Comparison of ENCODE assay signal across 7 mouse cellular contexts in genomic region chr5:51941925-51942291, GRCm38 (mm10).
DNase-seq lines count a peak whose midpoint lies in the region; ATAC-seq lines count a peak whose summit lies in the region.
"Not testable (repeated sequence)": the region's sequence is repeated elsewhere in the genome, so short reads cannot be mapped to it uniquely, and the experiment has no call there.

No protein-coding gene starts in this region.

- DNase-seq in liver, embryonic 13.5 days, result peak; percentile 3

- not testable (repeated sequence) for H3K36me3 ChIP-seq in embryonic facial prominence, embryonic 13.5 days; erythroblast, embryonic 14.5 days (ENCODE audit: control insufficient read depth); heart, embryonic 13.5 days; heart, embryonic 16.5 days (ENCODE audit: control insufficient read depth, insufficient read depth); liver, embryonic 13.5 days; liver, embryonic 16.5 days (ENCODE audit: control insufficient read depth, insufficient read depth); lung, embryonic 16.5 days (ENCODE audit: control insufficient read depth, insufficient read depth, low read length)

- H3K9ac ChIP-seq in embryonic facial prominence, embryonic 13.5 days; heart, embryonic 13.5 days; heart, embryonic 16.5 days (ENCODE audit: low read length); liver, embryonic 13.5 days; liver, embryonic 16.5 days (ENCODE audit: low read depth, low read length); lung, embryonic 16.5 days (ENCODE audit: low read length): not testable (repeated sequence)

- H3K4me1 ChIP-seq in embryonic facial prominence, embryonic 13.5 days; heart, embryonic 16.5 days (ENCODE audit: control insufficient read depth, insufficient read depth, low read length); liver, embryonic 13.5 days (replicated peaks); liver, embryonic 16.5 days (ENCODE audit: control insufficient read depth, low read depth, low read length); lung, embryonic 16.5 days (replicated peaks; ENCODE audit: control insufficient read depth, insufficient read depth, low read length): not testable (repeated sequence)
- H3K4me1 ChIP-seq in erythroblast, embryonic 14.5 days (ENCODE audit: control insufficient read depth), result peaks cover 16% of the 10 kb centered on the region
- peaks cover 10% of the 10 kb centered on the region for H3K4me1 ChIP-seq in heart, embryonic 13.5 days

- not testable (repeated sequence) for ATAC-seq in embryonic facial prominence, embryonic 13.5 days (ENCODE audit: insufficient number of reproducible peaks, insufficient read depth, low FRiP score, low TSS enrichment, low read depth); heart, embryonic 13.5 days (ENCODE audit: extremely low read depth, insufficient number of reproducible peaks, low FRiP score, low TSS enrichment); heart, embryonic 16.5 days (replicated peaks; ENCODE audit: extremely low read depth, insufficient read depth, low FRiP score); lung, embryonic 16.5 days (ENCODE audit: low read depth)
- peak; percentile 66; the same call in 1 of the 2 replicates for ATAC-seq in liver, embryonic 13.5 days (ENCODE audit: low read depth)
- peak; percentile 53 for ATAC-seq in liver, embryonic 16.5 days (ENCODE audit: low read depth)

- peak overlapping the region; percentile 16; the same call in 1 of the 2 replicates for H3K4me2 ChIP-seq in embryonic facial prominence, embryonic 13.5 days
- peak overlapping the region; percentile 39 for H3K4me2 ChIP-seq in heart, embryonic 13.5 days
- peak overlapping the region; percentile 38; the same call in 1 of the 2 replicates for H3K4me2 ChIP-seq in heart, embryonic 16.5 days (ENCODE audit: low read depth, low read length)
- peak overlapping the region; percentile 23; the same call in 1 of the 2 replicates for H3K4me2 ChIP-seq in liver, embryonic 13.5 days
- peak overlapping the region; percentile 37; the same call in 1 of the 2 replicates for H3K4me2 ChIP-seq in liver, embryonic 16.5 days (ENCODE audit: low read depth, low read length)
- H3K4me2 ChIP-seq in lung, embryonic 16.5 days (ENCODE audit: low read depth, low read length), result 0 out of 2 replicates have a peak overlapping the region, but pooled peaks have one; percentile 0

- H3K27ac ChIP-seq in embryonic facial prominence, embryonic 13.5 days; heart, embryonic 13.5 days (replicated peaks); heart, embryonic 16.5 days (ENCODE audit: low read length); liver, embryonic 13.5 days; liver, embryonic 16.5 days (ENCODE audit: low read length); lung, embryonic 16.5 days (ENCODE audit: low read length): not testable (repeated sequence)

- WGBS in embryonic facial prominence, embryonic 13.5 days, result 31% methylated on average over 4 of the region's 4 CpGs
- 33% methylated on average over 4 of the region's 4 CpGs for WGBS in heart, embryonic 13.5 days
- WGBS in heart, embryonic 16.5 days, result 41% methylated on average over 4 of the region's 4 CpGs
- WGBS in liver, embryonic 13.5 days (ENCODE audit: insufficient replicate concordance), result 21% methylated on average over 4 of the region's 4 CpGs
- 30% methylated on average over 4 of the region's 4 CpGs for WGBS in liver, embryonic 16.5 days (ENCODE audit: insufficient replicate concordance)
- 42% methylated on average over 4 of the region's 4 CpGs for WGBS in lung, embryonic 16.5 days

- not testable (repeated sequence) for H3K27me3 ChIP-seq in embryonic facial prominence, embryonic 13.5 days; erythroblast, embryonic 14.5 days (ENCODE audit: control insufficient read depth); heart, embryonic 13.5 days (replicated peaks); heart, embryonic 16.5 days (ENCODE audit: control insufficient read depth, insufficient read depth, low read length); liver, embryonic 13.5 days; liver, embryonic 16.5 days (ENCODE audit: control insufficient read depth, insufficient read depth, low read depth, low read length); lung, embryonic 16.5 days (ENCODE audit: control insufficient read depth, insufficient read depth, low read depth, low read length)

- not testable (repeated sequence) for H3K9me3 ChIP-seq in embryonic facial prominence, embryonic 13.5 days; erythroblast, embryonic 14.5 days (ENCODE audit: control insufficient read depth, low read length); heart, embryonic 13.5 days; heart, embryonic 16.5 days (replicated peaks; ENCODE audit: control insufficient read depth, low read length); liver, embryonic 13.5 days (replicated peaks); liver, embryonic 16.5 days (replicated peaks; ENCODE audit: control insufficient read depth, low read length); lung, embryonic 16.5 days (ENCODE audit: control insufficient read depth, low read length)

- H3K4me3 ChIP-seq in embryonic facial prominence, embryonic 13.5 days; heart, embryonic 13.5 days; heart, embryonic 16.5 days (ENCODE audit: low read length); liver, embryonic 13.5 days (replicated peaks); liver, embryonic 16.5 days (ENCODE audit: low read depth, low read length); lung, embryonic 16.5 days (ENCODE audit: low read length): not testable (repeated sequence)
- peak overlapping the region; percentile 37 for H3K4me3 ChIP-seq in erythroblast, embryonic 14.5 days (replicated peaks)
